Mouse (Mus musculus) testis, adult 2 months (tissue): ENCODE data around the gene Gpx5. TPM values are rescaled to one million over a fixed set of nuclear protein-coding genes. Genes with fewer than 3 reads are reported as not detected.

Experiments used
- H3K27ac ChIP-seq: fragments of 200-500 bp; 2 replicates; pipeline ENCODE4 v1.5.1; 2012; ENCODE audit warnings: low read depth, low read length; ENCODE audit not compliant: control insufficient read depth, insufficient read depth
- H3K27me3 ChIP-seq: fragments of 200-500 bp; 2 replicates; pipeline ENCODE4 v1.6.1; 2012; ENCODE audit warnings: mild to moderate bottlenecking, low read length, moderate library complexity; ENCODE audit not compliant: control insufficient read depth, insufficient read depth
- H3K36me3 ChIP-seq: fragments of 200-500 bp; 2 replicates; pipeline ENCODE4 v1.6.1; 2012; ENCODE audit warnings: mild to moderate bottlenecking, low read length; ENCODE audit not compliant: control insufficient read depth, insufficient read depth
- H3K4me1 ChIP-seq: fragments of 200-500 bp; 2 replicates; pipeline ENCODE4 v1.6.1; 2012; ENCODE audit warnings: low read length; ENCODE audit not compliant: control insufficient read depth, insufficient read depth
- H3K4me3 ChIP-seq: fragments of 200-500 bp; 2 replicates; pipeline ENCODE4 v1.5.1; 2012; ENCODE audit warnings: low read depth, mild to moderate bottlenecking, low read length, moderate library complexity, mixed read lengths; ENCODE audit not compliant: control insufficient read depth
- CTCF ChIP-seq: fragments of 200-500 bp; IDR thresholded peaks from 2 replicates; pipeline ENCODE4 v1.5.1; 2012; ENCODE audit warnings: low read depth, mild to moderate bottlenecking, inconsistent platforms, low read length, moderate library complexity; ENCODE audit not compliant: control insufficient read depth, insufficient read depth, insufficient replicate concordance
- POLR2A ChIP-seq: fragments of 200-500 bp; IDR thresholded peaks from 2 replicates; pipeline ENCODE4 v1.6.1; 2012; ENCODE audit warnings: low read depth, mild to moderate bottlenecking, inconsistent platforms, low read length, moderate library complexity; ENCODE audit not compliant: control insufficient read depth
- polyA plus RNA-seq: library from polyadenylated mRNA; depleted of rRNA; stranded (reverse); fragments of >200 nt; gene quantifications from 2 replicates; pipeline ENCODE4 v1.2.3, GENCODE M21; 2012

Gpx5 gene
- polyA plus RNA-seq, 1 experiment, result not detected

GRCm38 (mm10) chr13:21279559-21279958 is 13.0 kb downstream of the Gpx5 start:
- Histone ChIP-seq H3K36me3 (no peaks in the 10 kb centered on the region), H3K27me3 (0 out of 2 replicates have a peak, but pooled peaks cover 2% of the 10 kb centered on the region), H3K27ac (no peak overlapping the region), H3K4me1 (peaks cover 8% of the 10 kb centered on the region), H3K4me3 (peak overlapping the region; percentile 20; the same call in 1 of the 2 replicates)
- no peak for TF ChIP-seq CTCF
- no peak for TF ChIP-seq POLR2A

- no peak for TF ChIP-seq POLR2A
- no peak for TF ChIP-seq CTCF
- Histone ChIP-seq H3K27ac (no peak overlapping the region), H3K4me3 (peak overlapping the region; percentile 20; the same call in 1 of the 2 replicates), H3K36me3 (no peaks in the 10 kb centered on the region), H3K4me1 (peaks cover 8% of the 10 kb centered on the region), H3K27me3 (0 out of 2 replicates have a peak, but pooled peaks cover 2% of the 10 kb centered on the region)
Observed at GRCm38 (mm10) chr13:21279076-21279475, 13.5 kb downstream of the Gpx5 start.

- Histone ChIP-seq H3K27ac (no peak overlapping the region), H3K36me3 (no peaks in the 10 kb centered on the region), H3K4me3 (peak overlapping the region; percentile 60), H3K27me3 (0 out of 2 replicates have a peak, but pooled peaks cover 2% of the 10 kb centered on the region), H3K4me1 (peaks cover 8% of the 10 kb centered on the region)
- TF ChIP-seq CTCF, result no peak
Observed at GRCm38 (mm10) chr13:21276551-21276950, 16.0 kb downstream of the Gpx5 start.

DNA sequence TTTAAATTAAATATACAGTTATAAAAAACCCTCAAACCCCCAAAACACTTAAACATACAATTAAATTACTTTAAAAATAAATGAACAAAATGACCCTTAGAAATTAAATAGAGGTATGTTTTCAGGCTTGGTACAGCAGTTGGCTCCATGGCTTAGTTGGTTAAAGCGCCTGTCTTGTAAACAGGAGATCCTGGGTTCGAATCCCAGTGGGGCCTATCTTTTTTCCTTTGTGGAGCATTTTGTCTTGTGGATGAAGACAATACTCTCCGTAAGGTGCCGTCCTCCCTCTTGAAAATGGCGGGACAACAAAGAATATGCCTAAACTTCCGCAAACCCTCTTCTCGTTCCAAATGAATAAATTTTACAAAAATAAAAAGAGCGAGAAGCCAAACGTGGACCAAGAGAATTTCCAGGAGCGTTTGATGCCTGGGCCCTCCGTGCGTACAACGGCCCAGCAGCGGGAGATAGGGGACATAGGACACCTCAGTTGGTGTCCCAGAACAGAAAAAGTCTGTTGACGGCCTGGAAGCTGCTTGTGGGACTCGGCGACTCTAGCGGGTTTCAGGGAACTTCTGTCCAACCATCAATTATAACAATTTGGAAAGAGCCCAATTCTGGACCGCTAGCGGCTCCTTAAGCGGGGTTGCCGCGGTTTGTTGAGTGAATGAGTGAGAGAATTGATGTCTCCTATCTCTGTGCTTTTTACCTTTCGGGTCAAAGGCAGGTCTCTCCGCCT is 16.5 kb downstream of the Gpx5 start:
- Histone ChIP-seq H3K4me3 (peak overlapping the region; percentile 60), H3K27ac (no peak overlapping the region), H3K27me3 (0 out of 2 replicates have a peak, but pooled peaks cover 2% of the 10 kb centered on the region), H3K4me1 (peaks cover 8% of the 10 kb centered on the region), H3K36me3 (no peaks in the 10 kb centered on the region)
- no peak for TF ChIP-seq CTCF
- TF ChIP-seq POLR2A, result no peak

DNA sequence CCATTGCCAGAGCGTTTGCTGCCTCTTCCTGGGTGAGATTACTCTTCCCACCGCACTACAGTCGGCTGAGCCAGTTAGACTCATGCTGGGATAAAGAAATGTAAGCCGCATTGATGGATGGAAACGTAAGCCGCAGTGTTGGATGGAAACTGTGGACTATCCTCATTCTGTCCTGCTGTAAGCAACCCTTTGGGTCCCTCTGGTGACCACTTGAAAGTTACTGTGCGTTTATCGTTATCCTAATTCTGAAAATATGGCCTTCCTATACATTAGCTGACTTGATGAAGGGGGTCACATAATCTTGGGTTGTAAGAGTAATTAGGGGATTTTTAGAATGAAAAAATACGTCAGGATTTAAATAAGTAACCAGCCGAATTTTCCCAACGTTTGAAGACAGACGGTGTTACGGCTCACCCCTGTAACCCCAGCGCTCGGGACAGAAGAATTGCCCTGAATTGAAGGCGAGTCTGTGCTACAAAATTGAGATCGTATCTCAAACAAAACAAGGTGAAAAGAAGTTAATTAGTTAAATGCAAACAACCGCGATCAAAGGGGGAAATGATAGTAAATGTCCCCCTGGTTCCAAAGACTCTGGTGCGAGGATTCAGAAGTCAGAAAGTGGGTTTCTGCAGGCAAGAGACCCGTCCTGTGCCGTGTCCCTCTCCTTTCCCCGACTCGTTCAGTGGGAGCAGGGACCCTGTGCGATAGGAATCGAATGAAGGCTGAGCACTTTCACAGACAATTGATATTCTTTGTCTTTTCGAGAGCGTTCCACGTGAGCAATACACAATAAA is 17.3 kb downstream of the Gpx5 start:
- Histone ChIP-seq H3K4me1 (peaks cover 8% of the 10 kb centered on the region), H3K36me3 (no peaks in the 10 kb centered on the region), H3K27me3 (0 out of 2 replicates have a peak, but pooled peaks cover 2% of the 10 kb centered on the region), H3K27ac (no peak overlapping the region), H3K4me3 (peak overlapping the region; percentile 45)
- no peak for TF ChIP-seq POLR2A

- Histone ChIP-seq H3K36me3 (no peaks in the 10 kb centered on the region), H3K27me3 (no peaks in the 10 kb centered on the region), H3K4me3 (no peak overlapping the region), H3K27ac (no peak overlapping the region), H3K4me1 (no peaks in the 10 kb centered on the region)
- TF ChIP-seq POLR2A, result no peak
- TF ChIP-seq CTCF, result no peak
Observed at GRCm38 (mm10) chr13:21268262-21268661, 24.3 kb downstream of the Gpx5 start.

- TF ChIP-seq CTCF (no peak), POLR2A (no peak)
- Histone ChIP-seq H3K36me3 (no peaks in the 10 kb centered on the region), H3K27me3 (no peaks in the 10 kb centered on the region), H3K4me3 (no peak overlapping the region), H3K4me1 (no peaks in the 10 kb centered on the region), H3K27ac (no peak overlapping the region)
Observed at GRCm38 (mm10) chr13:21267541-21267940, 25.0 kb downstream of the Gpx5 start.
